Mouse (Mus musculus) midbrain, embryonic 16.5 days (tissue): ENCODE data around the gene Map4. TPM values are rescaled to one million over a fixed set of nuclear protein-coding genes. Genes with fewer than 3 reads are reported as not detected.
A peak's percentile ranks its signal among the peaks of the same experiment; 100 is the strongest.

Experiments used
- ATAC-seq: fragments of 200-750 bp; cut with Nextera tagmentation; 2 replicates; pipeline ENCODE4 v1.8.0; 2017; ENCODE audit warnings: moderate TSS enrichment
- H3K27ac ChIP-seq: fragments of 300-500 bp; sonication (generic); 2 replicates; pipeline ENCODE4 v1.5.1; 2014; ENCODE audit warnings: mild to moderate bottlenecking, low read length, mixed read lengths
- H3K27me3 ChIP-seq: fragments of 300-500 bp; sonication (generic); 2 replicates; pipeline ENCODE4 v1.6.1; 2014; ENCODE audit warnings: low read depth, low read length, mixed read lengths; ENCODE audit not compliant: control insufficient read depth, insufficient read depth
- H3K36me3 ChIP-seq: fragments of 300-500 bp; sonication (generic); 2 replicates; pipeline ENCODE4 v1.6.1; 2014; ENCODE audit warnings: mild to moderate bottlenecking, low read length, moderate library complexity, mixed read lengths; ENCODE audit not compliant: control insufficient read depth, insufficient read depth
- H3K4me1 ChIP-seq: fragments of 300-500 bp; sonication (generic); 2 replicates; pipeline ENCODE4 v1.6.1; 2014; ENCODE audit warnings: mild to moderate bottlenecking, low read length, mixed read lengths; ENCODE audit not compliant: control insufficient read depth, insufficient read depth
- H3K4me2 ChIP-seq: fragments of 300-500 bp; sonication (generic); 2 replicates; pipeline ENCODE4 v1.6.1; 2014; ENCODE audit warnings: mild to moderate bottlenecking, low read length, mixed read lengths
- H3K4me3 ChIP-seq: fragments of 300-500 bp; sonication (generic); 2 replicates; pipeline ENCODE4 v1.5.1; 2014; ENCODE audit warnings: low read depth, mild to moderate bottlenecking, low read length, moderate library complexity, mixed read lengths
- H3K9ac ChIP-seq: fragments of 300-500 bp; sonication (generic); 2 replicates; pipeline ENCODE4 v1.6.1; 2014; ENCODE audit warnings: low read depth, low read length, mixed read lengths
- H3K9me3 ChIP-seq: fragments of 300-500 bp; sonication (generic); replicated peaks from 2 replicates; pipeline ENCODE4 v1.6.1; 2014; ENCODE audit warnings: mild to moderate bottlenecking, low read length, mixed read lengths; ENCODE audit not compliant: control insufficient read depth, poor library complexity, severe bottlenecking
- WGBS: fragments of 180-500 bp; shearing (Covaris S2); extraction: QIAGEN DNeasy Blood & Tissue Kit; methylation state at CpG from one replicate; pipeline ENCODE4 v1.1.7; 2014; 5-methylcytosine and 5-hydroxymethylcytosine counted together
- polyA plus RNA-seq: library from polyadenylated mRNA; unstranded; fragments of >200 nt; fragmentation: Nextera tagmentation; extraction: Ambion mirVana; gene quantifications from 2 replicates; pipeline ENCODE4 v1.2.1, GENCODE M21; 2015

Map4 gene
- polyA plus RNA-seq, 1 experiment from 2014 or later, result 213 TPM

- Histone ChIP-seq H3K27me3 (no peaks in the 10 kb centered on the region), H3K4me2 (no peak overlapping the region), H3K4me1 (peaks cover 4% of the 10 kb centered on the region), H3K9me3 (no peaks in the 10 kb centered on the region), H3K36me3 (no peaks in the 10 kb centered on the region), H3K9ac (no peak overlapping the region), H3K27ac (no peak overlapping the region), H3K4me3 (no peak overlapping the region)
- ATAC-seq, result no peak
Measured at GRCm38 (mm10) chr9:110045763-110046377, 114.6 kb downstream of the Map4 start.

DNA sequence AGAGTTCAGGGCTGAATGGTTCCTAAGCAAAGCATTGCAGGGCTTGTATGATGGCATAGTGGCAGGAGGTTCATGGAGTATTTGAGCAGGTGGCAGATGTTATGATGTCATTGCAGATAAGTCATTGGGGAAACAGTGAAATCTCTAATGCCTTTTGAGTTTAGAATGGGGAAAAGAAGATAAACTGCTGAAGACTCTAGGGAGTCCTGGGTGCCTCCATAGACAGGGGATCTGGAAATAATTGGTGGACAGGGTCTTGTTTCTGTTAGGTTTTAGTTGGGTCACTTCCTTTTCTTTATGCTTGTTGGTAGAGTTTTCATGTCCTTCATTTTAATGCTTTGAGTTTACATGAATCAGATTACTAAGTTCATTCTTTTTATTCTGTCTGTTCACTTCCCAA is 116.0 kb downstream of the Map4 start:
- Histone ChIP-seq H3K27ac (no peak overlapping the region), H3K9ac (no peak overlapping the region), H3K27me3 (no peaks in the 10 kb centered on the region), H3K36me3 (no peaks in the 10 kb centered on the region), H3K9me3 (no peaks in the 10 kb centered on the region), H3K4me1 (peaks cover 11% of the 10 kb centered on the region), H3K4me3 (no peak overlapping the region), H3K4me2 (no peak overlapping the region)
- ATAC-seq, result no peak

GRCm38 (mm10) chr9:110047857-110048256 is 116.6 kb downstream of the Map4 start:
- Histone ChIP-seq H3K36me3 (no peaks in the 10 kb centered on the region), H3K27me3 (no peaks in the 10 kb centered on the region), H3K4me2 (no peak overlapping the region), H3K4me1 (peaks cover 15% of the 10 kb centered on the region), H3K4me3 (no peak overlapping the region), H3K9ac (no peak overlapping the region), H3K9me3 (no peaks in the 10 kb centered on the region), H3K27ac (no peak overlapping the region)
- WGBS, result 10% methylated on average over 3 of the region's 3 CpGs
- ATAC-seq, result no peak

- H3K4me1 ChIP-seq, result peaks cover 45% of the 10 kb centered on the region
- peak overlapping the region; percentile 69 for H3K27ac ChIP-seq
- ATAC-seq, result no peak
- no peak overlapping the region for H3K4me3 ChIP-seq
- no peaks in the 10 kb centered on the region for H3K27me3 ChIP-seq
- no peaks in the 10 kb centered on the region for H3K9me3 ChIP-seq
- H3K36me3 ChIP-seq, result no peaks in the 10 kb centered on the region
- no peak overlapping the region for H3K9ac ChIP-seq
- H3K4me2 ChIP-seq, result peak overlapping the region; percentile 85
Measured at GRCm38 (mm10) chr9:110051184-110051583, 119.9 kb downstream of the Map4 start.

- no peaks in the 10 kb centered on the region for H3K36me3 ChIP-seq
- peak overlapping the region; percentile 78 for H3K9ac ChIP-seq
- no peaks in the 10 kb centered on the region for H3K27me3 ChIP-seq
- 7% methylated on average over 23 of the region's 23 CpGs for WGBS
- ATAC-seq, result peak; percentile 40; the same call in 1 of the 2 replicates
- H3K27ac ChIP-seq, result peak overlapping the region; percentile 94
- peak overlapping the region; percentile 85 for H3K4me2 ChIP-seq
- peaks cover 52% of the 10 kb centered on the region for H3K4me1 ChIP-seq
- H3K4me3 ChIP-seq, result peak overlapping the region; percentile 51
- no peaks in the 10 kb centered on the region for H3K9me3 ChIP-seq
Measured at GRCm38 (mm10) chr9:110051869-110052661, 120.8 kb downstream of the Map4 start.

DNA sequence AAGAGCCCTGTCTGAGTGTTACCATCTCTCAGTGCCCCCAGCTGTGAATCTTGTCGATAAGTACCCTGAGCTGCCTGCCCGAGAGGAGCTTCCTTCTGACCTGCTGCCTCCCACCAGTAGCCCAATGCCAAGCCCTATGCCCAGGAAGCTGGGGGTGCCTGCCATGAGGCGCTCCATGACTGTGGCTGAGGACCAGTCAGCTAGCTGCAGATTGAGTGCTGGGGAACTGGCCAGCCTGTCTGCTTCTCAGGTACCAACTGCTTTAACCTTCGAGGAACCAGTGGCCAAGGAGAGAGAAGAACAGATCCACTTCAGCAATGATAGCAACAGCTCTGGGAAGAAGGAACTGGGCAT is 121.7 kb downstream of the Map4 start:
- peak overlapping the region; percentile 51 for H3K4me3 ChIP-seq
- peak overlapping the region; percentile 78 for H3K9ac ChIP-seq
- H3K9me3 ChIP-seq, result no peaks in the 10 kb centered on the region
- WGBS, result 47% methylated on average over 4 of the region's 4 CpGs
- peak overlapping the region; percentile 94 for H3K27ac ChIP-seq
- H3K36me3 ChIP-seq, result no peaks in the 10 kb centered on the region
- H3K4me1 ChIP-seq, result peaks cover 56% of the 10 kb centered on the region
- H3K27me3 ChIP-seq, result no peaks in the 10 kb centered on the region
- peak overlapping the region; percentile 85 for H3K4me2 ChIP-seq
- peak; percentile 58 for ATAC-seq

GRCm38 (mm10) chr9:110053305-110054079 is 122.2 kb downstream of the Map4 start:
- peak overlapping the region; percentile 78 for H3K9ac ChIP-seq
- WGBS, result 8% methylated on average over 8 of the region's 8 CpGs

GRCm38 (mm10) chr9:110054080-110054421 is 122.8 kb downstream of the Map4 start:
- Histone ChIP-seq H3K9me3 (no peaks in the 10 kb centered on the region), H3K27me3 (no peaks in the 10 kb centered on the region), H3K4me2 (peak overlapping the region; percentile 85), H3K9ac (peak overlapping the region; percentile 78), H3K27ac (peak overlapping the region; percentile 94), H3K4me1 (peaks cover 58% of the 10 kb centered on the region), H3K4me3 (peak overlapping the region; percentile 51), H3K36me3 (no peaks in the 10 kb centered on the region)
- ATAC-seq, result peak; percentile 50; the same call in 1 of the 2 replicates
- 19% methylated on average over 2 of the region's 2 CpGs for WGBS

More at GRCm38 (mm10) chr9:110053305-110054079, 122.2 kb downstream of the Map4 start:
- H3K4me3 ChIP-seq, result peak overlapping the region; percentile 51
- ATAC-seq, result peak; percentile 77
- no peaks in the 10 kb centered on the region for H3K27me3 ChIP-seq
- peak overlapping the region; percentile 85 for H3K4me2 ChIP-seq
- peaks cover 54% of the 10 kb centered on the region for H3K4me1 ChIP-seq
- H3K9me3 ChIP-seq, result no peaks in the 10 kb centered on the region
- no peaks in the 10 kb centered on the region for H3K36me3 ChIP-seq
- H3K27ac ChIP-seq, result peak overlapping the region; percentile 94

DNA sequence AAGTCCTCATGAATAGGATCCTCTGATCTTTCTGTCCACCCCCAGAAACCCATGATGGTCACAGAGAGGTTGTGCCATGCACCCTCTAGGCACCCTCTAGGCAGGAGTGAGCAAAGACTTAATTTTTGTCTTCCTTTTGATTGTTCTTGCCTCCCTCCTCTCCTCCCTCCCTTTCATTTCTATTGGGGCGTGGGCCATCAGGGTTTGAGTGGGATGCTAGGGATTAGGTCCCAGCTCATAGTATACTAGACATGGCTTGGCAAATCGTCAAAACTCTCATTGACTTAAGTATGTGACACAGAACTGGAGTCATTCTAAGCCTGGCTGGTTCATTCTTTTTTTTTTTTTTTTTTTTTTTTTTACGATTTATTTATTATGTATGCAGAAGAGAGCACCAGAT is 123.5 kb downstream of the Map4 start:
- Histone ChIP-seq H3K9ac (peak overlapping the region; percentile 78), H3K27ac (peak overlapping the region; percentile 94), H3K4me1 (peaks cover 58% of the 10 kb centered on the region), H3K4me3 (peak overlapping the region; percentile 51), H3K36me3 (no peaks in the 10 kb centered on the region), H3K27me3 (no peaks in the 10 kb centered on the region), H3K4me2 (peak overlapping the region; percentile 85), H3K9me3 (no peaks in the 10 kb centered on the region)
- 13% methylated on average over 3 of the region's 3 CpGs for WGBS
- ATAC-seq, result no peak
